Mouse (Mus musculus): ENCODE measurements around the gene Clcf1.

- TF ChIP-seq CTCF (IDR thresholded peaks at IDR 0.05; ENCODE audit: insufficient read depth, low read depth, low read length) (no peak), POLR2A (IDR thresholded peaks at IDR 0.05; ENCODE audit: insufficient read depth, low read depth, low read length) (no peak)
These were observed 48.7 kb downstream of the Clcf1 start for GRCm38 (mm10) chr19:4262756-4263155.
